Mouse (Mus musculus): Measurements from ENCODE around the gene Junb. TPM values are rescaled to one million over a fixed set of nuclear protein-coding genes. Genes with fewer than 3 reads are reported as not detected.

Junb gene
- polyA plus RNA-seq (2015; fragmentation: Nextera tagmentation; extraction: Ambion mirVana) = 8.8 and 9.0 TPM in 2 replicates

GRCm38 (mm10) chr8:84978248-84978940, at the start of gene Junb:
TSS of gene Junb (minus strand) at chr8:84978718.

GRCm38 (mm10) chr8:85026670-85027515, 48.4 kb upstream of the Junb start, which contains the start of gene Trir:
TSS of gene Trir (plus strand) at chr8:85026823.

GRCm38 (mm10) chr8:85025098-85025932, 46.8 kb upstream of the Junb start, which contains the start of gene Asna1:
TSS of gene Asna1 (minus strand) at chr8:85025281.

GRCm38 (mm10) chr8:85014431-85014830, 35.9 kb upstream of the Junb start, which contains the start of gene Best2:
TSS of gene Best2 (minus strand) at chr8:85014531.

GRCm38 (mm10) chr8:84990349-84990748, 11.8 kb upstream of the Junb start, which contains the start of gene Hook2:
TSS of gene Hook2 (plus strand) at chr8:84990603.

GRCm38 (mm10) chr8:84969241-84970134, 9.0 kb downstream of the Junb start, which contains the start of the genes Gm49661, Prdx2 and Rnaseh2a:
TSS of gene Gm49661 (minus strand) at chr8:84969433.
TSS of gene Prdx2 (plus strand) at chr8:84969587.
TSS of gene Rnaseh2a (minus strand) at chr8:84969767.

GRCm38 (mm10) chr8:84946528-84947240, 31.8 kb downstream of the Junb start, which contains the start of gene Rtbdn:
TSS of gene Rtbdn (plus strand) at chr8:84946991.

GRCm38 (mm10) chr8:84936962-84937546, 41.5 kb downstream of the Junb start, which contains the start of gene Mast1:
TSS of gene Mast1 (minus strand) at chr8:84937359.

Small RNA genes within 50 kb of the gene (microRNA-seq; reads per million reads assigned to microRNA genes)
- not detected for gene Gm24197

Other genes with a start within 250 kb of the Junb start
- gene Nfix, start 178.4 kb downstream of the Junb start, polyA plus RNA-seq (2015; fragmentation: Nextera tagmentation; extraction: Ambion mirVana) = 72.8 and 75.0 TPM in 2 replicates
- 15.3 TPM in 2 replicates for gene Dand5, start 155.9 kb downstream of the Junb start, polyA plus RNA-seq (2015; fragmentation: Nextera tagmentation; extraction: Ambion mirVana)
- 47.5 and 50.9 TPM in 2 replicates for gene Gadd45gip1, start 147.2 kb downstream of the Junb start, polyA plus RNA-seq (2015; fragmentation: Nextera tagmentation; extraction: Ambion mirVana)
- gene Rad23a, start 138.1 kb downstream of the Junb start, polyA plus RNA-seq (2015; fragmentation: Nextera tagmentation; extraction: Ambion mirVana) = 96.2 and 103 TPM in 2 replicates
- 450 and 531 TPM in 2 replicates for gene Calr, start 131.8 kb downstream of the Junb start, polyA plus RNA-seq (2015; fragmentation: Nextera tagmentation; extraction: Ambion mirVana)
- 81.3 and 92.5 TPM in 2 replicates for gene Farsa, start 121.7 kb downstream of the Junb start, polyA plus RNA-seq (2015; fragmentation: Nextera tagmentation; extraction: Ambion mirVana)
- gene Syce2, start 106.6 kb downstream of the Junb start, polyA plus RNA-seq (2015; fragmentation: Nextera tagmentation; extraction: Ambion mirVana) = 57.4 and 59.5 TPM in 2 replicates
- gene Gcdh, start 84.8 kb downstream of the Junb start, polyA plus RNA-seq (2015; fragmentation: Nextera tagmentation; extraction: Ambion mirVana) = 39.3 and 46.9 TPM in 2 replicates
- 0.32 and 0.45 TPM in 2 replicates for gene Klf1, start 76.8 kb downstream of the Junb start, polyA plus RNA-seq (2015; fragmentation: Nextera tagmentation; extraction: Ambion mirVana)
- 8.1 and 8.6 TPM in 2 replicates for gene Dnase2a, start 70.2 kb downstream of the Junb start, polyA plus RNA-seq (2015; fragmentation: Nextera tagmentation; extraction: Ambion mirVana)
- gene Mast1, start 41.4 kb downstream of the Junb start, polyA plus RNA-seq (2015; fragmentation: Nextera tagmentation; extraction: Ambion mirVana) = 66.1 and 78.5 TPM in 2 replicates
- gene Rtbdn, start 31.7 kb downstream of the Junb start, polyA plus RNA-seq (2015; fragmentation: Nextera tagmentation; extraction: Ambion mirVana) = 3.0 and 4.9 TPM in 2 replicates
- not detected in 2 replicates for gene Gm49661, start 9.3 kb downstream of the Junb start, polyA plus RNA-seq (2015; fragmentation: Nextera tagmentation; extraction: Ambion mirVana)
- gene Prdx2, start 9.1 kb downstream of the Junb start, polyA plus RNA-seq (2015; fragmentation: Nextera tagmentation; extraction: Ambion mirVana) = 803 and 820 TPM in 2 replicates
- 52.7 and 61.5 TPM in 2 replicates for gene Rnaseh2a, start 9.0 kb downstream of the Junb start, polyA plus RNA-seq (2015; fragmentation: Nextera tagmentation; extraction: Ambion mirVana)
- gene Hook2, start 11.9 kb upstream of the Junb start, polyA plus RNA-seq (2015; fragmentation: Nextera tagmentation; extraction: Ambion mirVana) = 24.5 and 30.2 TPM in 2 replicates
- gene Best2, start 35.8 kb upstream of the Junb start, polyA plus RNA-seq (2015; fragmentation: Nextera tagmentation; extraction: Ambion mirVana) = 0.19 TPM in 1 of 2 replicates, not detected in the other
- 139 and 141 TPM in 2 replicates for gene Asna1, start 46.6 kb upstream of the Junb start, polyA plus RNA-seq (2015; fragmentation: Nextera tagmentation; extraction: Ambion mirVana)
- 157 and 167 TPM in 2 replicates for gene Trir, start 48.1 kb upstream of the Junb start, polyA plus RNA-seq (2015; fragmentation: Nextera tagmentation; extraction: Ambion mirVana)
- gene Tnpo2, start 58.2 kb upstream of the Junb start, polyA plus RNA-seq (2015; fragmentation: Nextera tagmentation; extraction: Ambion mirVana) = 45.5 and 47.6 TPM in 2 replicates
- gene Fbxw9, start 81.3 kb upstream of the Junb start, polyA plus RNA-seq (2015; fragmentation: Nextera tagmentation; extraction: Ambion mirVana) = 66.7 and 79.1 TPM in 2 replicates
- gene Gm5741, start 89.3 kb upstream of the Junb start, polyA plus RNA-seq (2015; fragmentation: Nextera tagmentation; extraction: Ambion mirVana) = not detected in 2 replicates
- 131 and 132 TPM in 2 replicates for gene Dhps, start 93.0 kb upstream of the Junb start, polyA plus RNA-seq (2015; fragmentation: Nextera tagmentation; extraction: Ambion mirVana)
- 127 and 135 TPM in 2 replicates for gene Wdr83os, start 102.0 kb upstream of the Junb start, polyA plus RNA-seq (2015; fragmentation: Nextera tagmentation; extraction: Ambion mirVana)
- 34.8 and 42.5 TPM in 2 replicates for gene Wdr83, start 102.6 kb upstream of the Junb start, polyA plus RNA-seq (2015; fragmentation: Nextera tagmentation; extraction: Ambion mirVana)
- 20.5 and 24.7 TPM in 2 replicates for gene Man2b1, start 104.6 kb upstream of the Junb start, polyA plus RNA-seq (2015; fragmentation: Nextera tagmentation; extraction: Ambion mirVana)
- gene Zfp791, start 144.4 kb upstream of the Junb start, polyA plus RNA-seq (2015; fragmentation: Nextera tagmentation; extraction: Ambion mirVana) = 3.0 and 3.6 TPM in 2 replicates
- not detected in 2 replicates for gene Cks1brt, start 173.2 kb upstream of the Junb start, polyA plus RNA-seq (2015; fragmentation: Nextera tagmentation; extraction: Ambion mirVana)
- not detected in 2 replicates for gene Olfr371, start 247.3 kb upstream of the Junb start, polyA plus RNA-seq (2015; fragmentation: Nextera tagmentation; extraction: Ambion mirVana)